Mouse (Mus musculus): ENCODE measurements at regions not wholly inside any gene's neighbourhood (a gene's known extent, or its start where the extent isn't known, plus 50 kb on each side); places are given as distances from the start of the nearest gene placed in this dataset.

DNA sequence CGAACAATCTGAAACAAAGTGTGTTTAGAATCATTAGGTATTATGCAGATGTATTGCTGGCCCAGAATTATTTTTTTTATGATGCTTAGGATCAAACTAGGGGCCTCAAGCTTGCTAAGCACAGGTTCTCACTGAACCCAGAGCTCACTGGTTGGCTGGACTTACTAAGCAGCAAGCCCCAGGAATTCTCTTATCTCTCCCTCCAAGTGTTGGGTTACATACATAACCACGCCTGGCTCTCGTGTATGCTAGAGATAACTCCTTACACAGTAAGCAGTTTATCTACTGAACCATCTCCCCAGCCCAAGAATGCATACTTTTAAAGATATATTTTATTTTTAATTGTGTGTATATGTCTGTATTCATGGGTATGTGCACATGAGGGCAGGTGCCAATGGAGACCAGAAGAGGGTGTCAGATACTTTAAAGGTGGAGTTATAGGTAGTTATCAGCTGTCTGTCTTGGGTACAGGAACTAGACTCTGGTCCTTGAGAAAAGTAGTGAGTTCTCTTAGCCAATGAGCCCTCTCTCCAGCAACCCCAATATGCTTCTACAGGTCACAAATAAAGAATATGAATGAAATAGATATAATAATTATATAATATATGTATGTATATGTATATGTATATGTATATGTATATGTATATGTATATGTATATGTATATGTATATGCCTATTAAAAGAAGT is 86.0 kb upstream of the Xpo1 start:
- TF ChIP-seq EP300 (IDR thresholded peaks at IDR 0.05): no peak
- TF ChIP-seq CTCF (IDR thresholded peaks at IDR 0.05): no peak
- Histone ChIP-seq H3K9me3 (ENCODE audit: low read length) (no peaks in the 10 kb centered on the region), H3K36me3 (ENCODE audit: insufficient read depth, low read length) (no peaks in the 10 kb centered on the region), H3K27me3 (replicated peaks; ENCODE audit: insufficient read depth, low read length) (no peaks in the 10 kb centered on the region), H3K4me2 (replicated peaks; ENCODE audit: low read depth, low read length) (no peak overlapping the region), H3K4me1 (ENCODE audit: insufficient read depth, low read depth, low read length) (no peaks in the 10 kb centered on the region), H3K4me3 (ENCODE audit: low read depth, low read length) (no peak overlapping the region), H3K9ac (replicated peaks; ENCODE audit: low read depth) (no peak overlapping the region), H3K27ac (ENCODE audit: low read length) (no peak overlapping the region)
- ATAC-seq (no peak), DNase-seq (ENCODE audit: low spot score) (no peak)
- 31% methylated on average over 3 of the region's 3 CpGs for WGBS

DNA sequence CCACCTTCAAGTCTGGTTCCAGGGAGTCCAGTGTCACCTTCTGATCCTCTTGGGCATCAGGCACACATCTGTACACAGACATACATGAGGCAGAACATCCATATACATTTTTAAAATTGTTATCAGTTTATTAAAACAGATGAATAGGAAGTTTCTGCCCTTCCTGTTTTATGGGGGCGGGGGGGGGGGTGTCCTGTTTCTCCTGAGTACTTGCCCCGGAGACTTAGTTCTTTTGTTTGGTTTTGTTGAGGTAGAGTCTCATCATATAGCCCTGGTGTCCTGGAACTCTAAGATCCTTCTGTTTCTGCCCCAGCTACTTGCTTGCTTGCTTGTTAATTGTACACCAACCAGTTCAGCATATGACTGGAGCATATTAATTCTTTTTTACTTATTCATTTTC is 85.0 kb upstream of the Xpo1 start:
- no peak for DNase-seq (ENCODE audit: low spot score)
- H3K9ac ChIP-seq (replicated peaks; ENCODE audit: low read depth): no peak overlapping the region
- no peak overlapping the region for H3K4me3 ChIP-seq (ENCODE audit: low read depth, low read length)
- H3K4me1 ChIP-seq (ENCODE audit: insufficient read depth, low read depth, low read length): no peaks in the 10 kb centered on the region
- ATAC-seq: no peak
- TF ChIP-seq CTCF (IDR thresholded peaks at IDR 0.05) (no peak), EP300 (IDR thresholded peaks at IDR 0.05) (no peak)
- no peaks in the 10 kb centered on the region for H3K27me3 ChIP-seq (replicated peaks; ENCODE audit: insufficient read depth, low read length)
- no peaks in the 10 kb centered on the region for H3K9me3 ChIP-seq (ENCODE audit: low read length)
- WGBS: 45% methylated on average over 2 of the region's 2 CpGs
- H3K27ac ChIP-seq (ENCODE audit: low read length): no peak overlapping the region
- H3K36me3 ChIP-seq (ENCODE audit: insufficient read depth, low read length): no peaks in the 10 kb centered on the region
- no peak overlapping the region for H3K4me2 ChIP-seq (replicated peaks; ENCODE audit: low read depth, low read length)

DNA sequence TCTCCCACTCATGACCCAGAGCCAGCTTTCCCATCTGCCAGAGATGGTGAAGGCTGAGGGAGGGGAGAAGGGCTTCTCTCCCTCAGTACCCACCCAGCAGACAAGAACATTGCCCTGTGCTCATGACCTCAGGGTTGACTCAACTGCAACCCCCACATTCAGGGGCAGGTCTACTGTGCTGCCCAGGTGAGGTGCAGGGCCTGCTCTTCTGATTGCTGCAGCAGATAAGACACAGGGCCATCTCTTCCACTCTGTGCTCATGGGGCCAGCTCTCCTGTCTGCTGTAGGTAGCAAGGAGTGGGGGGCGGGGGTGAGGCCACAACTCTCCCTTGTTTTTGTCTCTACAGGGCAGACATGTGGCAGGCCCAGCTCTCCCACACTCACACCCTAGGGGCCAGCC is 84.1 kb upstream of the Xpo1 start:
- H3K9me3 ChIP-seq (ENCODE audit: low read length): no peaks in the 10 kb centered on the region
- no peak overlapping the region for H3K9ac ChIP-seq (replicated peaks; ENCODE audit: low read depth)
- TF ChIP-seq EP300 (IDR thresholded peaks at IDR 0.05) (no peak), CTCF (IDR thresholded peaks at IDR 0.05) (no peak)
- H3K27ac ChIP-seq (ENCODE audit: low read length): no peak overlapping the region
- WGBS: 87% methylated on average over 1 of the region's 1 CpGs
- ATAC-seq (no peak), DNase-seq (ENCODE audit: low spot score) (no peak)
- H3K4me1 ChIP-seq (ENCODE audit: insufficient read depth, low read depth, low read length): no peaks in the 10 kb centered on the region
- H3K27me3 ChIP-seq (replicated peaks; ENCODE audit: insufficient read depth, low read length): no peaks in the 10 kb centered on the region
- H3K4me2 ChIP-seq (replicated peaks; ENCODE audit: low read depth, low read length): no peak overlapping the region
- no peak overlapping the region for H3K4me3 ChIP-seq (ENCODE audit: low read depth, low read length)
- H3K36me3 ChIP-seq (ENCODE audit: insufficient read depth, low read length): no peaks in the 10 kb centered on the region

DNA sequence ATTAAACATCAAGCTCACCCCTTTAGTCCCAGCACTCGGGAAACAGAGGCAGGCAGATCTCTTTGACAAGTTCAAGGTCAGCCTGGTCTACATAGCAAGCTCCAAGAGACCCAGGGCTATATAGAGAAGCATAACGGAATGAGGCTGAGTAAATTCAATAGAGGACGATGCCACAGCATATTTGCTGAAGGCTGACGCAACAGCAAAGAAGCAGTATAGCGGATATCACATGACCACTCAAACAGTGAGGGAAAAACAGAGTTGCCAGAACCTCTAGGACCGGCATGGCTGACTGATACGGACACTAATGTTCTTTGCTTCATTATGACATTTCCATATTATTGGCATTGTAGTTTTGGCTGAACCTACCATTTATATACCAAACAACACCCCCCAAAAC is 74.2 kb upstream of the Xpo1 start:
- ATAC-seq (no peak), DNase-seq (ENCODE audit: low spot score) (no peak)
- Histone ChIP-seq H3K36me3 (ENCODE audit: insufficient read depth, low read length) (no peaks in the 10 kb centered on the region), H3K27ac (ENCODE audit: low read length) (no peak overlapping the region), H3K27me3 (replicated peaks; ENCODE audit: insufficient read depth, low read length) (no peaks in the 10 kb centered on the region), H3K9ac (replicated peaks; ENCODE audit: low read depth) (no peak overlapping the region), H3K9me3 (ENCODE audit: low read length) (peaks cover 4% of the 10 kb centered on the region; the same call in 1 of the 2 replicates), H3K4me3 (ENCODE audit: low read depth, low read length) (no peak overlapping the region), H3K4me1 (ENCODE audit: insufficient read depth, low read depth, low read length) (no peaks in the 10 kb centered on the region), H3K4me2 (replicated peaks; ENCODE audit: low read depth, low read length) (no peak overlapping the region)
- TF ChIP-seq EP300 (IDR thresholded peaks at IDR 0.05) (no peak), CTCF (IDR thresholded peaks at IDR 0.05) (no peak)
- WGBS: 77% methylated on average over 7 of the region's 7 CpGs

DNA sequence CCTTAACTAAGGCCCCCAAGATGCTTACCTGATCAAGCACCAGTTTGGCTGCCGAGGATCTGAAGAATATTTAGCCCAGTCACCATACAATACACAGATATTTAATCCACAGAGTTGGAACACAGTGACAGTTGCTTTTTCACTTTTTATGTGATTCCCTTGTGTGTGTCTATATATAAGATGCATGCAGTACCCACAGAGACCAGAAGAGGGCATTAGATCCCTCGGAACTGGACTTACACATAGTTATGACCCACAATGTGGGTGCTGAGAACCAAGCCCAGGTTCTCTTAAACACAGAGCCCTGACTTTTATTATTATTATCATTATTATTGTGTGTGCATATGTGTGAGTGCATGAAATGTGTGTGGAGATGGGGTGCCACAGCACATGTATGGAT is 70.6 kb upstream of the Xpo1 start:
- DNase-seq (ENCODE audit: low spot score): no peak
- Histone ChIP-seq H3K4me3 (ENCODE audit: low read depth, low read length) (no peak overlapping the region), H3K27ac (ENCODE audit: low read length) (no peak overlapping the region), H3K9me3 (ENCODE audit: low read length) (peaks cover 4% of the 10 kb centered on the region; the same call in 1 of the 2 replicates), H3K4me1 (ENCODE audit: insufficient read depth, low read depth, low read length) (no peaks in the 10 kb centered on the region), H3K4me2 (replicated peaks; ENCODE audit: low read depth, low read length) (no peak overlapping the region), H3K36me3 (ENCODE audit: insufficient read depth, low read length) (no peaks in the 10 kb centered on the region), H3K9ac (replicated peaks; ENCODE audit: low read depth) (no peak overlapping the region), H3K27me3 (replicated peaks; ENCODE audit: insufficient read depth, low read length) (no peaks in the 10 kb centered on the region)
- ATAC-seq: no peak
- TF ChIP-seq EP300 (IDR thresholded peaks at IDR 0.05): no peak
- TF ChIP-seq CTCF (IDR thresholded peaks at IDR 0.05): peak; percentile 19; the same call in 1 of the 2 replicates
- WGBS: 91% methylated on average over 2 of the region's 2 CpGs

DNA sequence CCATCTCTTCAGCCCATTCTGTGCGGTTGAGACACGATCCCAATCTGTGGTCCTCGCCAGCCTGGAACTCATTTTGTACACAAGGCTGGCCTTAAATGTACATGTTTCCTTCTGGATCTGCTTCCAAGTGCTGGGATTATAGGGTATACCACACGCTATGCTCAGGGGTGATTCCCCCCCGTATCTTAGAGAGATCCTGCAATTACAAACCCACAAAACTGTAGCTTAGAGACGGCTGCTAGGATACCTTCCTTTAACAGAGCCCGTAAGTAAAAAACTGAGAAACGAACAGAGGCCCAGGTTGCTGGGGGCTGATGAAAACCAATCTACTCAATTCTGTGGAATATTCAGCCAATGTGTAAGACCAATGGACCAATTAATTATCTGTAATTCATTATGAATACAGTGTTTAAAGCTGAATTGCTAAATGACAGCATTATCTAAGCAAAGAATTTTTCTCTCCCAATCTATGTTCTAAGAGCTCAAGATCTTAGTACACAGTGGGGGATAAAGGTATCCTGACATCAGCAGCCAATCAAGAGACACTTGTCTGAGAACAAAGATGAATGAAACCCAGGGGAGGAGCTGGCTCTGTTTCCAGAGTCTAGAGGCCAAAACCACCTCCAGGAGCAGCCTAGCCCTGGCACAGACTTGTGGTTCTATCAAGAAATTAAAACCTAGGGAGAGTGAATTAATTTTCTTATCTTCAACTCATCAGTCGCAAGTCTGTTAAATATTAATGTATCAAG is 54.0 kb upstream of the Xpo1 start:
- Histone ChIP-seq H3K4me3 (ENCODE audit: low read depth, low read length) (no peak overlapping the region), H3K9ac (replicated peaks; ENCODE audit: low read depth) (no peak overlapping the region), H3K27me3 (replicated peaks; ENCODE audit: insufficient read depth, low read length) (no peaks in the 10 kb centered on the region), H3K9me3 (ENCODE audit: low read length) (no peaks in the 10 kb centered on the region), H3K4me1 (ENCODE audit: insufficient read depth, low read depth, low read length) (no peaks in the 10 kb centered on the region), H3K4me2 (replicated peaks; ENCODE audit: low read depth, low read length) (no peak overlapping the region), H3K27ac (ENCODE audit: low read length) (no peak overlapping the region), H3K36me3 (ENCODE audit: insufficient read depth, low read length) (no peaks in the 10 kb centered on the region)
- no peak for ATAC-seq
- TF ChIP-seq CTCF (IDR thresholded peaks at IDR 0.05) (no peak), EP300 (IDR thresholded peaks at IDR 0.05) (no peak)
- no peak for DNase-seq (ENCODE audit: low spot score)
- WGBS: 88% methylated on average over 9 of the region's 9 CpGs
